Mouse (Mus musculus) central nervous system, embryonic 18 days (tissue): ENCODE data around the gene Rnaseh2c. TPM values are rescaled to one million over a fixed set of nuclear protein-coding genes. Genes with fewer than 3 reads are reported as not detected.

Experiments
- polyA plus RNA-seq: library from polyadenylated mRNA; depleted of rRNA; stranded (reverse); fragments of >200 nt; gene quantifications from 2 replicates; pipeline ENCODE4 v1.2.3, GENCODE M21; 2012; rRNA removed

Rnaseh2c gene
- 56.0 and 58.7 TPM in 2 replicates for polyA plus RNA-seq

DNA sequence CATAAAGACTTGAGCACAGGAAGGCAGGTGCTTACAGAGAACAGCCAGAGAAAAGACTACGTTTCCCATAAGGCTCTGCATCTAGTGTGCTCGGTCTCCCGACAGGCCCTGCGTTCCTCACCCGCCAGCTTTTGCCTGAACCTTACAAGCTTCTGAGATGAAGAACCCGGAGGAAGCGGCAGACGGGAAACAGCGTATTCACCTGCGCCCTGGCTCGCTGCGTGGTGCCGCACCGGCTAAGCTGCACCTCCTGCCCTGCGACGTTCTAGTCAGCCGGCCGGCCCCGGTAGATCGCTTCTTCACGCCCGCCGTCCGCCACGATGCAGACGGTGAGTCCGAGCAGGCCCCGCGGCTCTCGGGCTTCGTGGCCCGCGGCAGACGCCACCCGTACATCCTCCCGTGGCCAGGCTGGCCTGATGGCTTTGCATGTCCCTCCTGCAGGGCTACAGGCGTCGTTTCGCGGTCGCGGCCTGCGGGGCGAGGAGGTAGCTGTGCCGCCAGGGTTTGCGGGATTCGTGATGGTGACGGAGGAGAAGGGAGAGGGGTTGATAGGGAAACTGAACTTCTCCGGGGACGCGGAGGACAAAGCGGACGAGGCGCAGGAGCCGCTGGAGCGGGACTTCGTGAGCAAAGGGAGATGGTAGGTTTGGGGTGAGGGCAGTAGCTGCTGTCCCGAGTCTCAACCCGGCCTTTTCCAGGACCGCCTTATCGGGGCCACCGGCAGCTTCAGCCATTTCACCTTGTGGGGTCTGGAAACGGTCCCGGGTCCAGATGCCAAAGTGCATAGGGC is at the start of gene Rnaseh2c:
Gene Rnaseh2c, plus strand, starts transcription at position 122 of the 790 bp plus-strand sequence.

DNA sequence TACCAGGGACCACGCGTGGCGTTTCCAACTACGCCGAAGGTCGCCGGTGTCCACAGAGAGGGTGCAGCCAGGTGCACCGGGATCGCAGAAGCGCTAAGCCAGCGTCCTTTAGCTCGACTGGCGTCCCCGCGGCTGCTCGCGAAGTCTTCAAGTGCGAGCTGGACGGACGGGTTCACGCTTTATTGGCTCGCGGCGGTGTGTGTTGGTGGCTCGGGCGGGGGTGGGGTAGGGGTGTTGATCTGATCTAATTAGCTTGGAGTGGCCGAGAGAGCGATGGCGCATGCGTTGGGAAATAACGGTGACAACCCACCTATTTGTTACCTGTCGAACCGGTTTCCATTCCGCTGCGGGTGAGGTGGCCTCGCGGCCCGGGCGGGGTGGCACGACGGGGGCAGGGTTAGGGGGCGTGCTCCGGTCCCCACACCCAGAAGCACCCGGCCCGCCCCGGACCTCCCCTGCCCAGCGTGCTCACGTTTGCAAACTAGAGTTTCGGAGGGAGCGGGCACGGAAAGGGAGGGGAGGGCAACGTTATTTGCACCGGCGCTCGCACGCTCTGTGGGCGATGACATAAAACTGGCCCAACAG is 41.1 kb upstream of the Rnaseh2c start, which contains the start of gene Ovol1:
Gene Ovol1, minus strand, starts transcription at position 190 of the 585 bp plus-strand sequence.

DNA sequence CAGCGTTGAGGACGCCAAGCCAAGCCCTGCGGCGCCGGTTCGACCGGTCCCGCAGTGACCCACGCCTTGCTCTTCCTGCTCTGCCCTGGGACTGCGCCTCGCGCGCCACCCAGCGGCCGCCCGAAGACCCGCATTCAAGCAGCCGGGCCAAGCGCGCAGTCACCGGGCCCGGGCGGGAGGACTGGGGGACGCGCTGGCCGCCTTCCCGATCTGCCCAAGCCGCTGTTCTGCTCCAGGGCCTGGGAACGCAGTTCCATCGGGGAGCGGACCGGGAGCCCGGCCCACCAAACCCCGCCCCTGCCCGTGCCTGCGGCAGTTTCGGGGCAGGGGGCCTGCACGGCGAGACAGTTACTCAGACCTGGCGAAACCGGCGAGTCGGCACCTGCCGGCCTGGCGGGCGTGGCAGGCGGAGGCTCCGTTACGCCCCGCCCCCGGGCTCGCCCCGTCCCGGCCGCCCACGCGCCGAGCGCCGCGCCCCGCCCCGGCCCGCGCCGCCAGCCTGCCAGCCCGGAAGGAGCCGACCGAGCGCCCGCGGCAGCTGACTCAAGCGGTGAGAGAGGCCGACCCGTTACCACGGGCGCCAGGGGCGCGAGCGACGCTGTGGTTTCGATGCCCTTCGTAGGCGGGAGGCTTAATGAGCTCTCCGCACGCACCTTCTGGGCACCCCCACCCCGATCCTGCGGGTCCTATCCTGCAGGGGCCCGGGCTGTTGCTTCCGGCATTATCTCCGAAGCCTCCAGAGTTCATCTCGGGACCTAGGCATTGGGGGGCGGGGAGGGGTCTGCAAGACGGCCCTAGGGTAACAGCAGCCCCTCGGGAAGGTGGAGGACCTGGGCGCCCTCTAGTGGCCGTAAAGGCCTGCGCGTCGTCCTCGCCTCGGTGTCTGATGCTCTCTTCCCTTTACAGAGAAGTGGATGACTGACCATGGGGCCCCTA is 33.9 kb upstream of the Rnaseh2c start, which contains the start of gene Ap5b1:
Gene Ap5b1, plus strand, starts transcription at position 492 of the 936 bp plus-strand sequence.

DNA sequence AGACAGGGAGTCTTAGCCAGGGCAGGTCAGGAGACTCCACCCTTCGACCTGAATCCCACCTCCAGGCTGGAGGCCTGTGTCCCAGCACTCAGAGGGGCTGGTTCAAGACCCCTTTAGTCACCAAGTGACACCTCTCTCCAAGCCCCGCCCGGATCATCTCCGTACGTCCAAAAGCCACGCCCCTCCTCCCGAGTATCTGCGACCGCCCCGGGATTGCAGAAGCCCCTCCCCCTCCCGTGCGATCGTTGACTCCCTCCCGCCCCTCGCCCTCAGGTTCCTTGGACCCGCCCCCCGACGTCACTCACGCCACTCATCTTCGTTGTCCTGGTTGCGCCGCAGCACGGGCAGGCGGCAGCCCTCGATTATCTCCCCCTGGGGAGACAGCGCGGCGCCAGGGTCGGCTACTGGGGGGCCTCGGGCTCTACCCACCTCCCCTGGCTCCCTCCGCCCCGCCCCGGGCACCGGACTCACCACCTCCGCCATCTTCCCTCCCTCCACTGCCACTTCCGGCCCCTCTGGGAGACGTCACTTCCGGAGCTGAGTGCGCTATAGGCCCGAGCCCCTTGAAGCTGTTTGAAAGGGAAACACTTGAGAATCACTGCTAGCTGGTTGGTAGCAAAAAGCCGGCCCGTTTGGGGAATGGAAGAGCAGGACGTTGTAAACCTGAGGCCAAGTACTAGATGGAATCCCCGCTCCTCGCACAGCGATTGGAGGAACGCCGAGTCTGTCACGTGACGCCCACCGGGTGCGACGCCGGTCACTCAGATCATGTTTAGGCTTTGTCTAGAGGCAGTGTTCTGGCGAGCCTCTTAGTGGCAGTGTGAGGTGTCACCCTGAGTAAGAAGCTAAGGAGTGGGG is 8.1 kb downstream of the Rnaseh2c start, which contains the start of gene Kat5:
Gene Kat5, minus strand, starts transcription at position 691 of the 858 bp plus-strand sequence.

DNA sequence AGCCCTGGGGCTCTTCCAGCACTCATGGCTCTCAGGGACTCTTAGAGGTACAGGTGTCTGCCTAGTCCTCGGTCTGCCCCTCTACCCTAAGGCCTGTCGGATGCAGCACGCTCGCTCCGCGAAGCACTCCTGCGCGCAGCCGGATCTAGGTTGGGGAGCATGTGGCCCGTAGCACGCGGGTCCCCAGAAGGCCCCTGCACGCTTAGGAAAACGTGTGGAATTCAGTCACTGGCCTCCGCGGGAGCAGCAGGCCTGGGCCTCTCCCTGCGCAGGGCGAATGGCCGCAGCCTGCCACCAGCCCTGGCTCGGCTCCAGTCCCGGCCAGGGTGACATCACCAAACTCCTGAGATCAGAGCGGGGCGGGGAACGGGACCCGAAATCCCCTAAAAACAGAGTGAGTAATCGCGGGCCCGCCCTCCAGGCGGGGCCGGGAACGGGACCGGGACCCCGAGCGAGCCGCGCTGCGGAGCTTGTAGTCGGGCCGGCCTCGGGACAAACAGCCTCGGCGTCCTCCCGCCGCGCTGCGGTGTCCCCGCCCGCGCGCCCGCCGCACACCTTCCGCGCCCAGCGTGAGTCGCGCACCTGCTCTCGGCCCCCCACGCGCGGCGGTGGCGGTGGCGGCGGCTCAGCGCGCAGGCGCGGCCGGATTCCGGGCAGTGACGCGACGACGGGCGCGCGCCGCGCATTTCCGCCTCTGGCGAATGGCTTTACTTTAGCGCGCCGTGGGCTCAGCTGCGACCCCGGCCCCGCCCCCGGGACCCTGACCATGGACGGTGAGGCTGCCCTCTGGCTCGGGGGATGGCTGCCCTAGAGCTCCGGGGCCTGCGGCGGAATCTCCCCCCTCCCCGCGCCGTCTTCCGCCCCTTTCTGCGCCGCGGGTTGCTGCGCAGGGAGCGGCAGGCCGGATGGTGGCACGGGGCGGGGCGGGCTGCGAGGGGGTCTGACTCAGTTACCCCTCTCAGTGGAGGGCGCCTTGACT is 35.7 kb downstream of the Rnaseh2c start, which contains the start of gene Rela:
Gene Rela, plus strand, starts transcription at position 415 of the 979 bp plus-strand sequence.

Other genes starting within 250 kb of the Rnaseh2c start
- gene Eif1ad, start 235.1 kb upstream of the Rnaseh2c start, polyA plus RNA-seq = 28.7 and 30.5 TPM in 2 replicates
- 233 and 237 TPM in 2 replicates for gene Banf1, start 234.7 kb upstream of the Rnaseh2c start, polyA plus RNA-seq
- 49.1 and 51.8 TPM in 2 replicates for gene Sart1, start 213.2 kb upstream of the Rnaseh2c start, polyA plus RNA-seq
- not detected in 2 replicates for gene Tsga10ip, start 199.3 kb upstream of the Rnaseh2c start, polyA plus RNA-seq
- 280 and 282 TPM in 2 replicates for gene Drap1, start 176.9 kb upstream of the Rnaseh2c start, polyA plus RNA-seq
- gene AI837181, start 176.7 kb upstream of the Rnaseh2c start, polyA plus RNA-seq = 73.3 and 80.7 TPM in 2 replicates
- gene Fosl1, start 154.3 kb upstream of the Rnaseh2c start, polyA plus RNA-seq = 0.04 and 0.43 TPM in 2 replicates
- 13.9 and 14.0 TPM in 2 replicates for gene Ccdc85b, start 144.0 kb upstream of the Rnaseh2c start, polyA plus RNA-seq
- gene Fibp, start 141.3 kb upstream of the Rnaseh2c start, polyA plus RNA-seq = 180 and 186 TPM in 2 replicates
- 1.4 and 2.1 TPM in 2 replicates for gene Ctsw, start 133.4 kb upstream of the Rnaseh2c start, polyA plus RNA-seq
- 44.4 and 44.9 TPM in 2 replicates for gene Efemp2, start 127.9 kb upstream of the Rnaseh2c start, polyA plus RNA-seq
- 58.1 and 60.9 TPM in 2 replicates for gene Mus81, start 113.5 kb upstream of the Rnaseh2c start, polyA plus RNA-seq
- 1,742 and 1,884 TPM in 2 replicates for gene Cfl1, start 111.4 kb upstream of the Rnaseh2c start, polyA plus RNA-seq
- 3.7 and 4.2 TPM in 2 replicates for gene 1700020D05Rik, start 98.1 kb upstream of the Rnaseh2c start, polyA plus RNA-seq
- gene Snx32, start 91.3 kb upstream of the Rnaseh2c start, polyA plus RNA-seq = 123 and 125 TPM in 2 replicates
- gene Ovol1, start 41.2 kb upstream of the Rnaseh2c start, polyA plus RNA-seq = 0.08 and 0.28 TPM in 2 replicates
- gene Ap5b1, start 33.8 kb upstream of the Rnaseh2c start, polyA plus RNA-seq = 2.4 and 3.0 TPM in 2 replicates
- 152 and 153 TPM in 2 replicates for gene Kat5, start 8.4 kb downstream of the Rnaseh2c start, polyA plus RNA-seq
- gene Rela, start 35.6 kb downstream of the Rnaseh2c start, polyA plus RNA-seq = 31.6 and 36.0 TPM in 2 replicates
- gene Sipa1, start 61.8 kb downstream of the Rnaseh2c start, polyA plus RNA-seq = 26.9 and 30.9 TPM in 2 replicates
- 14.0 and 14.2 TPM in 2 replicates for gene Map3k11, start 86.9 kb downstream of the Rnaseh2c start, polyA plus RNA-seq
- gene Pcnx3, start 87.0 kb downstream of the Rnaseh2c start, polyA plus RNA-seq = 65.0 and 76.6 TPM in 2 replicates
- gene Kcnk7, start 102.5 kb downstream of the Rnaseh2c start, polyA plus RNA-seq = 0.09 TPM in 1 of 2 replicates, not detected in the other
- 34.9 and 37.4 TPM in 2 replicates for gene Ehbp1l1, start 124.4 kb downstream of the Rnaseh2c start, polyA plus RNA-seq
- 177 and 188 TPM in 2 replicates for gene Fam89b, start 127.8 kb downstream of the Rnaseh2c start, polyA plus RNA-seq
- gene Ltbp3, start 139.0 kb downstream of the Rnaseh2c start, polyA plus RNA-seq = 33.3 and 45.8 TPM in 2 replicates
- gene Scyl1, start 169.5 kb downstream of the Rnaseh2c start, polyA plus RNA-seq = 134 and 139 TPM in 2 replicates